Mouse (Mus musculus): ENCODE measurements around the gene Gng7. TPM values are rescaled to one million over a fixed set of nuclear protein-coding genes. Genes with fewer than 3 reads are reported as not detected.
A peak's percentile ranks its signal among the peaks of the same experiment; 100 is the strongest.

Gng7 gene
- polyA plus RNA-seq, 1 experiment from 2014 or later = 14.0 TPM

DNA sequence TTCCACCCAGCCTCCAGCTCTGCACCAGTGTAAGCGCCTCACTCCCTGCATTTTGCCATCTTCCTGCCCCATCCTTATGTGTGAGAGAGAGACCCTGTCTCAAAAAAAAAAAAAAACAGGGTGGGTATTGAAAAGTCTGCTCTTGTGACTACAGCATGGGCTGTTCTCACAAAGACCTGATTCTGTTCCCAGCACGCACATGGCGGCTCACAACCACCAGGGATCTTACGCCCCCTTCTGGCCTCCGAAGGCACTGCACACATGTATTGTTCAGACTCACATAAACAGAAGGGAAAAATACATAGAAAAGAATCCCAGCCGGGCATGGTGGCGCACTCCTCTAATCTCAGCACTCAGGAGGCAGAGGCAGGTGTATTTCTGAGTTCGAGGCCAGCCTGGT, 8.0 kb upstream of the Gng7 start:
- H3K9me3 ChIP-seq = no peaks in the 10 kb centered on the region
- H3K4me3 ChIP-seq = no peak overlapping the region
- H3K27me3 ChIP-seq (replicated peaks) = peaks cover 44% of the 10 kb centered on the region
- no peaks in the 10 kb centered on the region; the same call in 1 of the 2 replicates for H3K36me3 ChIP-seq
- no peak overlapping the region for H3K27ac ChIP-seq
- no peak for ATAC-seq (ENCODE audit: low FRiP score, low read depth)
- no peak overlapping the region for H3K9ac ChIP-seq
- 64% methylated on average over 8 of the region's 8 CpGs for WGBS
- H3K4me2 ChIP-seq (replicated peaks) = no peak overlapping the region
- H3K4me1 ChIP-seq = peaks cover 10% of the 10 kb centered on the region

DNA sequence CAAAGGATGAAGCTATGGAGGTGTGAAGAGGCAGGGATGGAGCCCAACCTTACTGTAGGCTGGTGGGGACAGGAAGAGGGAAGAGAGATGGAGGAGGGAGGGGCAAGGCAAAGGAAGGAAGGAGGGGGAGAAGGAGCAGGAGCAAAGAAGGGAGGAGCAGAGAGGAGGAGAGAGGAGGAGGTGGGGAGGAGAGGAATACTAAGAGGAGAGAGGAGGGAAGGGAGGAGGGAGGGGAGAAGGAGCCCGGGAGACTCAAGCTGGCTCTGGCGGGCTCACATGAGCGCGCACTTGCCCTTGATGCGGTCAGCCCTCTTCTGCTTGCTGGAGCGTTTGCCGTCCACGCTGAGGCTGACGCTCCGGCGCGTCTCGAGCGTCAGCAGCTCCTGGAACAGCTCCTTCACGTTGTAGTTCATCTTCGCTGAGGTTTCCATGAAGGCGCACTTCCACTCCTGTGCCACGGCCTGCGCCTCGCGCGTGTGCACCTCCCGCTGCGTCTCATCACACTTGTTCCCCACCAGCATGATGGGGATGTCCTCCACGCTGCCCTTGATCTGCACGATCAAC, 6.9 kb upstream of the Gng7 start:
- H3K27me3 ChIP-seq (replicated peaks) = peaks cover 44% of the 10 kb centered on the region
- H3K9ac ChIP-seq = no peak overlapping the region
- no peak for ATAC-seq (ENCODE audit: low FRiP score, low read depth)
- no peaks in the 10 kb centered on the region for H3K9me3 ChIP-seq
- no peak overlapping the region for H3K4me3 ChIP-seq
- WGBS = 14% methylated on average over 26 of the region's 26 CpGs
- H3K27ac ChIP-seq = no peak overlapping the region
- H3K4me1 ChIP-seq = peaks cover 10% of the 10 kb centered on the region
- H3K36me3 ChIP-seq = no peaks in the 10 kb centered on the region; the same call in 1 of the 2 replicates
- H3K4me2 ChIP-seq (replicated peaks) = peak overlapping the region; percentile 27; the same call in 1 of the 2 replicates

DNA sequence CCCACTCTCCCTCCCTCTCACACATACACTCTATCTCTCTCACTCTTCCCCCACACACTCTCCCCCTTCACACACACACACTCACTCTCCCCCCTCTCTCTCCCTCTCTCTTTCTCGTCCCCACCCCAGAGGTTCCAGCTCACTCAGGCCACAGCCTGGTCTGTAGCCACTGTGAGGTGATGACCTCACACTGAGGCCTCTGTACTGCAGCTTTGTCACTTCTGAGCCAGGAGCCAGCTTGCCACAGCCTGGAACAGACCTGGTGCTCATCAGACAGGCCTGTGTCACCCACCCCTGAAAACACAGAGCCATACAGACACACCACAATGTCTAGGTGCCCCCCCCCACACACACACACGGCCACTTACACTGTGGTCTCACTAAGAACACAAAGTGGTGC, 5.5 kb upstream of the Gng7 start:
- H3K27me3 ChIP-seq (replicated peaks) = peaks cover 36% of the 10 kb centered on the region
- H3K4me3 ChIP-seq = no peak overlapping the region
- ATAC-seq (ENCODE audit: low FRiP score, low read depth) = no peak
- 64% methylated on average over 2 of the region's 2 CpGs for WGBS
- no peak overlapping the region for H3K4me2 ChIP-seq (replicated peaks)
- H3K9ac ChIP-seq = 0 out of 2 replicates have a peak overlapping the region, but pooled peaks have one; percentile 5
- no peaks in the 10 kb centered on the region; the same call in 1 of the 2 replicates for H3K36me3 ChIP-seq
- H3K27ac ChIP-seq = no peak overlapping the region
- H3K9me3 ChIP-seq = no peaks in the 10 kb centered on the region
- peaks cover 7% of the 10 kb centered on the region for H3K4me1 ChIP-seq

DNA sequence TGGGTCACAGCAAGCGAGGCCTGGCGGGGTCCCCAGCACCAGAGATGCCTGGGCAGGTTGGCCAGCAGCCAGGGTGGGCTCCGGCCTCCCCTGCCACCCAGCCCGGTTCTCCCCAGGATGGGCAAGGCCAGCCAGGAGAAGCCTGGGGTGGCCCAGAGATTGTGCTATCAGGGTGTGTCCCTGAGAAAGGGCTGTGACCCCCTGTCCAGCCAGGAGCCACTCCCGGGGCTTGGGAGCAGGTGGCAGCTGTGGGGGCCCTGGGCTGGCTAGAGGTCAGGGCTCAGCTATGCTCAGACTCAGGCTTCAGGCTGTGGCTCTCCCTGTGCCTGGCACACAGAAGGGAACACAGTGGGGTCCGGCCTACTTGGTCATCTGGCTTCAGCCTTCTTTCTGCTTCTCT, 4.9 kb upstream of the Gng7 start:
- H3K27ac ChIP-seq = no peak overlapping the region
- H3K27me3 ChIP-seq (replicated peaks) = peaks cover 31% of the 10 kb centered on the region
- no peak overlapping the region for H3K4me3 ChIP-seq
- H3K4me2 ChIP-seq (replicated peaks) = no peak overlapping the region
- peaks cover 3% of the 10 kb centered on the region; the same call in 1 of the 2 replicates for H3K4me1 ChIP-seq
- H3K9ac ChIP-seq = peak overlapping the region; percentile 29; the same call in 1 of the 2 replicates
- no peaks in the 10 kb centered on the region for H3K9me3 ChIP-seq
- 79% methylated on average over 6 of the region's 6 CpGs for WGBS
- ATAC-seq (ENCODE audit: low FRiP score, low read depth) = no peak
- no peaks in the 10 kb centered on the region; the same call in 1 of the 2 replicates for H3K36me3 ChIP-seq

DNA sequence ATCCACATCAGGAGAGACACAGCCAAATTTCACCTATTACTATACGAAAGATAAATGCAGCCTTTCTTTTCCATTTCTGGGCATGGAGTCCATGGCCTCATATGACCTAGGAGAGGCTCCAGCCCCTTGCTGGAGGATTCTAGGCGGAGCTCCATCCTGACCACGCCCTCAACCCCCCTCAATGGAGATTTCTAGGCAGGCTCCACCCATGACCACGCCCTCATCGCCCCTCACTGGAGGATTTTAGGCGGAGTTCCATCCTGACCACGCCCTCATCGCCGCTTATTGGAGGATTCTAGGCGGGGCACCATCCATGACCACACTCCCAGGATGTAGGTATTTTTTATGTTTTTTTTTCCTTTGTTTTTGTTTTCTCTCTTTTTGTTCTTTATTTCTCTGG, 3.6 kb upstream of the Gng7 start:
- 48% methylated on average over 10 of the region's 10 CpGs for WGBS

DNA sequence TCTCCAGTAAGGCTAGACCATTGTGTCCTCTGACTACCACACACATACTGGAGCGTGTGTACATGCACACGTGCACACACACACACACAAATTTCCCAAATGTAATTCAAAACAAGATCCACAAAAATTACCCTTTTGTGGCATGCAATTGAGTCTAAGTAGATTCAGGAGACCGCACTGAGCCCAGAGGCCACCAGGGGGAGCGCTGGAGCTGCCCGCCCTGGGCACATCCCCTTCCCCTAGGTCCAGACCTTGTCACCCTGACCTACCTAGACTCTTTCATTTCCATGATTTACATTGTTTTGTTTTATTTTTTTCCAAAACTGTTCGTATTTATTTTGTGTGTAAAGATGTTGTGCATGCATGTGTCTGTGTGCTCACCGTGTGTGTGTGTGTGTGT, 1.9 kb upstream of the Gng7 start:
- Histone ChIP-seq H3K27ac (no peak overlapping the region), H3K4me2 (replicated peaks) (no peak overlapping the region), H3K36me3 (no peaks in the 10 kb centered on the region), H3K27me3 (replicated peaks) (peaks cover 7% of the 10 kb centered on the region; the same call in 1 of the 2 replicates), H3K4me3 (no peak overlapping the region), H3K9ac (no peak overlapping the region), H3K4me1 (0 out of 2 replicates have a peak, but pooled peaks cover 5% of the 10 kb centered on the region), H3K9me3 (no peaks in the 10 kb centered on the region)
- ATAC-seq (ENCODE audit: low FRiP score, low read depth) = no peak
- 9% methylated on average over 7 of the region's 7 CpGs for WGBS

More for the DNA sequence above, 3.6 kb upstream of the Gng7 start:
- Histone ChIP-seq H3K36me3 (no peaks in the 10 kb centered on the region; the same call in 1 of the 2 replicates), H3K4me1 (0 out of 2 replicates have a peak, but pooled peaks cover 5% of the 10 kb centered on the region), H3K9ac (no peak overlapping the region), H3K4me2 (replicated peaks) (no peak overlapping the region), H3K27me3 (replicated peaks) (peaks cover 19% of the 10 kb centered on the region), H3K9me3 (no peaks in the 10 kb centered on the region), H3K4me3 (no peak overlapping the region), H3K27ac (no peak overlapping the region)
- ATAC-seq (ENCODE audit: low FRiP score, low read depth) = no peak

DNA sequence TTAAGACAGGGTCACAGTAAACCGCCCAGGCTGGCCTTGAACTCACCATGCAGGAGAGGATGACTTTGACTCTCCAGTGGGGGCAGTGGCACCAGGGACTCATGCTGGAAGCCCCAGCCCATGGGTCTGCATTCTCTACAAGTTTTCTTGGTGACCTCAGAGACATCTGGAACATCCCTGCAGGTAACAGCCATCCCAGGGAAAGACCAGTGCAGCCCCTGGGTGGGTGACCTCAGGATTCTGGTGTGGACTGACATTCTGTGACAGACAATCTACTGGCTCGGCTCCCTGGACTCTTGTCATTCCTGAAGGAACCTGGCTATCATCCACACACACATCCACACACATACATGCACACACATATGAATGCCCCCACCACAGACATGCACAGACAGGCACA, 921 bp upstream of the Gng7 start:
- H3K27me3 ChIP-seq (replicated peaks) = no peaks in the 10 kb centered on the region
- 90% methylated on average over 2 of the region's 2 CpGs for WGBS
- H3K4me1 ChIP-seq = 0 out of 2 replicates have a peak, but pooled peaks cover 5% of the 10 kb centered on the region
- H3K36me3 ChIP-seq = no peaks in the 10 kb centered on the region
- H3K4me3 ChIP-seq = no peak overlapping the region
- no peaks in the 10 kb centered on the region for H3K9me3 ChIP-seq
- H3K27ac ChIP-seq = no peak overlapping the region
- H3K4me2 ChIP-seq (replicated peaks) = no peak overlapping the region
- no peak for ATAC-seq (ENCODE audit: low FRiP score, low read depth)
- H3K9ac ChIP-seq = no peak overlapping the region

DNA sequence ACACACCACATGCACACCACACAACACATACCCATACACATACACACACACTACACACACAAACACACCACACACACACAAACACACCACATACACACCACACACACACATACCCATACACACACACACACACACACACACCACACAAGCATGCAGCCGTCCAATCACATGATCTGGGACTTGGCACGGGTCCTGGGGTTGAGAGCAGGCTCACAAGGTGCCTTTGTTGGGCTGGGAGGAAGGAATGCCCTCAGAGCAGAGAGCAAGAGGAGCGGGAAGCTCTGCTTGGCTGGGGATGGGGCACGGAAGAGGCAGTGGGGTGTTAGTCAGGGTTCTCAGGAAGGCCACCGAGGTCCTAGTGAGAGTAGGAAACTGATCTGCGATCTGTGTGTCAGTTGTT, 3.9 kb downstream of the Gng7 start:
- H3K4me1 ChIP-seq = 0 out of 2 replicates have a peak, but pooled peaks cover 5% of the 10 kb centered on the region
- no peak overlapping the region for H3K4me2 ChIP-seq (replicated peaks)
- no peaks in the 10 kb centered on the region for H3K36me3 ChIP-seq
- H3K27me3 ChIP-seq (replicated peaks) = no peaks in the 10 kb centered on the region
- no peak overlapping the region for H3K27ac ChIP-seq
- 78% methylated on average over 6 of the region's 6 CpGs for WGBS
- ATAC-seq (ENCODE audit: low FRiP score, low read depth) = no peak
- H3K4me3 ChIP-seq = no peak overlapping the region
- no peak overlapping the region for H3K9ac ChIP-seq
- no peaks in the 10 kb centered on the region for H3K9me3 ChIP-seq

DNA sequence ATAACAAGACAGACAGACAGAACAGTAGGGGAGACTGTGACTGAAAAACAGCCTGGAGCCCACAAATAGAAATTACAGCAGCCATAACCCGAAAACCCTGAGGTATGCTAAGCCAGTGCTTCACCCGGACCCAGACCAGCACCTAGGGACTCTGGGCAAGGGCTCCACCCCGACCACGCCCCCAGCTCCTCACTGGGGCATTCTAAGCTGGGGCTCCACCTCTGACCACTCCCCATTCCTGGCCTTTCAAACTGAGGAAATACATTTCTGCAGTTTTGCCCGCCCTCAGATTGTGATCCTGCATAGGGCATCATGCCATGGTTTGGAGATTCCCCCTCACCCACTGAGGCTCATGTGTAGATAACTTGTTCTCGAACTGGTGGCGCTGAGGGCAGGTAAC, 7.5 kb downstream of the Gng7 start:
- no peaks in the 10 kb centered on the region for H3K9me3 ChIP-seq
- H3K4me3 ChIP-seq = no peak overlapping the region
- H3K4me1 ChIP-seq = no peaks in the 10 kb centered on the region
- no peak overlapping the region for H3K9ac ChIP-seq
- ATAC-seq (ENCODE audit: low FRiP score, low read depth) = no peak
- H3K27ac ChIP-seq = no peak overlapping the region
- no peaks in the 10 kb centered on the region for H3K36me3 ChIP-seq
- H3K27me3 ChIP-seq (replicated peaks) = no peaks in the 10 kb centered on the region
- WGBS = 33% methylated on average over 7 of the region's 7 CpGs
- no peak overlapping the region for H3K4me2 ChIP-seq (replicated peaks)

DNA sequence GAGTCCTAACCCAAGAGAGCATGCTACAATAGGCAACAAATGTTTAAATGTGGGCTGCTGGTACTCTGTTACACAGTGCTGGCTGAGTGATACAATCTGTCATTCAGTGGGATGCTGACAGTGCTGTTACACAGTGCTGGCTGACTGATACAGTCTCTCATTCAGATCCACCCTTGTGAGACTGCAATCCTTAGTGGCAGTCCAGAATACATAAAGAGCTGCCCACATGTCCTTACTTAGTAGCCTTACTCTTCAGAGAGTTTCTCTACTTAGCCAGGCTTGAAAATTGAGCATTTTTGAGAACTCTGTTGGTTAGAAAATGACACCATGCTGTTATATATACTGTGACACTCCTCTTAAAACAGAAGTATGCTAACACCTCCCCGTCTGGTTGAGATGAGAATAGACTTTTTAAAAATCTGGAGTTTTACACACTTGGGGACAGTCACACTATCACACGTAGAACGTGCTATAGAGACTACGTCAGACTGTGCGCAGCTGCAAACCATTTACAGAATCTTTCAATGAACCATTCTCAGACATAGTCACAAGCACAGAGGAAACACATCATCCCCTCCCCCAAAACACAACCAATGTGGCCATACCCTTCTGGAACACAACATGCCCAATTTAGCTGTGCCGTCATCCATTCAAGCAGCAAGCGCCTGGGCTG, 8.6 kb downstream of the Gng7 start:
- no peak overlapping the region for H3K4me2 ChIP-seq (replicated peaks)
- no peak overlapping the region for H3K4me3 ChIP-seq
- ATAC-seq (ENCODE audit: low FRiP score, low read depth) = no peak
- no peak overlapping the region for H3K9ac ChIP-seq
- H3K27me3 ChIP-seq (replicated peaks) = no peaks in the 10 kb centered on the region
- 92% methylated on average over 7 of the region's 7 CpGs for WGBS
- H3K9me3 ChIP-seq = no peaks in the 10 kb centered on the region
- H3K4me1 ChIP-seq = peaks cover 3% of the 10 kb centered on the region
- no peak overlapping the region for H3K27ac ChIP-seq
- no peaks in the 10 kb centered on the region for H3K36me3 ChIP-seq

DNA sequence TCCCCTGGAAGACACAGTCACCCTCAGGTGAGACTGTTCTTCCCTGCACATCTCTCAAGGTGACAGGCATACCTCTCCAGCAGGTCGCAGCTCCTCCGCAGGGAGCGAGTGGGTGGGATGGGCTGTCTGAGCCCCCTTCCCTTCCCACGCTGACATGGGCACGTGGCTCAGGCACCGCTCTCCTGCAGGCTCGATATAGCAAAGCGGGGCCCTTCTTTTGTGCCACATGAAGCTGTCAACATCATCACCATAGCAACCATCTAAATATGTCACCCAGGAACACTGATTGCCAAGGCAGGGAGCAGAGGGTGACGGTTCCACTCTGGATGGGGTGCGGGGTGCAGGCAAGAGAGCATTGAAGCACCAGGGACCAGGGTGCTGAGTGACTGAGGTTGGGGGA, 13.6 kb downstream of the Gng7 start:
- H3K27ac ChIP-seq = no peak overlapping the region
- WGBS = 48% methylated on average over 10 of the region's 10 CpGs
- H3K9ac ChIP-seq = no peak overlapping the region; the same call in 1 of the 2 replicates

DNA sequence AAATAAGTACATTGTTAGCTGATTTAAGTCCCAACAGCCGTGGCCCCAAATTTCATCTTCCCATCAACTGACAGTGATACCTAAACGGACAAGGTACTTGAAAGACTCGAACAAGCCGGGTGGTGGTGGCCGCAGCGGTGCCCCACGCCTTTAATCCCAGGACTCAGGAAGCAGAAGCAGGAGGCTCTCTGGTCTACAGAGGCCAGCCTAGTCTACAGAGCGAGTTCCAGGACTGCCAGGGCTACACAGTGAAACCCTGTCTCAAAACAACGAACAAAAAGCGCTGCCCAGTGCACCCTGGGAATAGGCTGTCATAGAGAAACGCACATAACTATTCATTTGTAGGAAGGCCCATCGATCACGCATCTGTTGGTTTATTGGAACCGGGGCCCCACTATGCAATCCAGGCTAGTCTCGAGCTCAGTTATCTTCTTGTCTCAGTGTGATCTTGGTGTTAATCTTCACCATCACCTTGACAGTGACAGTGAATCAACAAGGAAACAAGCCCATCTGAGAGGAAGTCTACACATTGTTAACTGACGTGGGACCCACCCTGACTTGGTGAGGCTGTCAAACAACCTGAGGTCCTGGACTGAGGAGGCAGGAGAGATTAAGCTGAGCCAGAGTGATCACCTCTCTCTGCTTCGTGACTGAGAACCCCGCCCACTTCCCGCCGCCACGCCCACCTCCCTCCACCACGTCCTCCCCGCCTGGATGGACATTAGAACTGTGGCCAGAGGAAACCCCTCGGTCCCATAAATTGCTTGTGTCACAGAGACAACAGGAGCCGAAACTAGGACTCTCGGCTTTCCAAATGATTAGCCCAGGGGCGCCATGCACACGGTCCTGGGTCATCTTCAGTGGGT, 14.3 kb downstream of the Gng7 start:
- Histone ChIP-seq H3K9me3 (no peaks in the 10 kb centered on the region), H3K9ac (no peak overlapping the region), H3K36me3 (no peaks in the 10 kb centered on the region), H3K27me3 (replicated peaks) (no peaks in the 10 kb centered on the region; the same call in 1 of the 2 replicates), H3K4me1 (peaks cover 14% of the 10 kb centered on the region), H3K4me2 (replicated peaks) (0 out of 2 replicates have a peak overlapping the region, but pooled peaks have one; percentile 7), H3K4me3 (no peak overlapping the region), H3K27ac (no peak overlapping the region)
- 42% methylated on average over 28 of the region's 28 CpGs for WGBS
- ATAC-seq (ENCODE audit: low FRiP score, low read depth) = no peak

More for the DNA sequence above, 13.6 kb downstream of the Gng7 start:
- no peak overlapping the region for H3K4me3 ChIP-seq
- H3K9me3 ChIP-seq = no peaks in the 10 kb centered on the region
- ATAC-seq (ENCODE audit: low FRiP score, low read depth) = no peak
- H3K4me1 ChIP-seq = peaks cover 14% of the 10 kb centered on the region
- H3K4me2 ChIP-seq (replicated peaks) = 0 out of 2 replicates have a peak overlapping the region, but pooled peaks have one; percentile 7
- no peaks in the 10 kb centered on the region; the same call in 1 of the 2 replicates for H3K27me3 ChIP-seq (replicated peaks)
- no peaks in the 10 kb centered on the region for H3K36me3 ChIP-seq
